Mouse (Mus musculus): ENCODE measurements around the gene Aldh16a1.
"Not testable (repeated sequence)": the region's sequence is repeated elsewhere in the genome, so short reads cannot be mapped to it uniquely, and the experiment has no call there.

The Aldh16a1 gene

DNA sequence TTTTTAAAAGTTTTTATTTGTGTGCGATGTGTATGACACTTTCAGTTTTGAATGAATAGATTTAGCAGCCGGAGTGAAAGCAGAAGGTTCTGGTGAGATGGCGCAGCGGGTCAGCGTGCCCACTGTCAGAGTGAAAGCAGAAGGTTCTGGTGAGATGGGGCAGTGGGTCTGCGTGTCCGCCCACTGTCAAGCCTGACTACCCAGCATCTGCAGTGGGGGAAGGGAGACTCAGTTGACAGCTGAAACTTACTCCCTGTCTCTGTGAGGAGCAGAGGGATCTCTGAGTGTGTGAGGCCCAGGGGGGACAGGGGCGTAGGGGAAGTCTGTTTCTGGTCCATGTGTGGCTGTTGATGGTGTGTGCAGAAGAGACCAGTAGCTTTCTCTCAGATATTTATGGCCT is 36.8 kb downstream of the Aldh16a1 start:
- no peak for DNase-seq (ENCODE audit: low spot score in 2 of 2)

DNA sequence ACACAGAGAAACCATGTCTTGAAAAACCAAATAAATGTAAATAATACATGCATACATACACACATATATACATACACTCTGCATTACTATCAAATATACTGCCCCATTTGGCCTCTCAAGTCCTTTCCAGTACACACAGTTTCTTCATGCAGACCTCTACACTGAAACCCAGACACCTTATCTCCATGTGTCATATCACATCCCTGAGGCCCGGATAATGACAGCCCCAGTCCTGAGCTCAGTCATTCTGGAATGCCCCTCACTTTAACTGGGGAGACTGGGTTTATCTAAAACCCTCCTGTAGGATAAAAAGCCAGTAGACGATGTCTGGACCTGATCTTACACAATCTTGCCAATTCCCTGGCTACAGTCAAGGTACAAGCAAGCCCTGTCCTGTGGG is 40.9 kb downstream of the Aldh16a1 start:
- DNase-seq (ENCODE audit: low spot score in 2 of 2) = no peak

DNA sequence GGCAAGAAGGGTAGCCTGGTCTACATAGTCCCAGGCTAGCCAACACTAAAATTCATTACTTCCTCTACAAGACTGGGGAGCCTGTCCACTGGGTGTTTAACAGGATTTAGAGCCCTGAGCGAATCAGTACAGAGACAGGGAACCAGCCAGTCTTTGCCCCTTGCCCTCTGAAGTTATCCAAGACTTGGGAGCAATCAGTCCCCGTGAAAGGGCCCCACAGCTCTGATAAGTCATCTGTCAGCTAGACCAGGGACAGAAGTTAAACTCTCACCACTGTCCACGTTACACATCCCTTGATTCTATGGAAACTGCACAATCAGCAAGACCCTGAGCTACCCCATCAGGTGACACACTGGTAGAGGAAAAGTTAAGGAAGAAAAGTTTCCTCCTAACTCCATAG is 41.9 kb downstream of the Aldh16a1 start:
- DNase-seq (ENCODE audit: low spot score in 2 of 2) = no peak

DNA sequence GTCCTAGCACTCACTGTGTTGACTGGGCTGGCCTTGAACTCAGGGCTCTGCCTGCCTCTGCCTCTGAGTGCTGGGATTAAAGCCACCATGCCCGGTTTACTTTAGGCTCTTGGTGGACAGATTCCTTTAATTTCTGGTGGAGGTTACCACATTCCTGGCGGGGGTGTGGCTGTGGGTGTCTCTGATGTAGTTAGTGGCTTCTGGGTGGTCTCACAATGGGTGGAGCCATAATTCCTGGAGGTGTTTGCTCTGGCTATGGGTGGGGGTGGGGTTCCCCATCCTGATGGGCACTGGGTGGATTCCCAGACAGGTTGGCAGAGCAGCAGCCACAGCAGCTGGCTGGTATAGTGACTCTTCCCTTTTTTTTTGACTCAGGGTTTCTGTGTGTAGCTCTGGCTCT is 42.4 kb downstream of the Aldh16a1 start:
- DNase-seq (ENCODE audit: low spot score in 2 of 2) = no peak

DNA sequence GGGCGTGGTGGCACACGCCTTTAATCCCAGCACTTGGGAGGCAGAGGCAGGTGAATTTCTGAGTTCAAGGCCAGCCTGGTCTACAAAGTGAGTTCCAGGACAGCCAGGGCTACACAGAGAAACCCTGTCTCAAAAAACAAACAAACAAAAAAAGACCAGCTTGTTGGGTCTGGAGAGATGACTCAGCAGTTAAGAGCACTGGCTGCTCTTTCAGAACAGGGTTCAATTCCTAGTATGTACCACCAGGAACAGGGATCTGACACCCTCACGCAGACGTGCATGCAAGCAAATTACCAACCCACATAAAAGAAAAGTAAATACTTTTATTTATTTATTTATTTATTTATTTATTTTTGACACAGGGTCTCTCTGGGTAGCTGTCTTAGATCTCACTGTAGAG is 44.3 kb downstream of the Aldh16a1 start:
- not testable (repeated sequence) for DNase-seq (ENCODE audit: low spot score in 2 of 2)

DNA sequence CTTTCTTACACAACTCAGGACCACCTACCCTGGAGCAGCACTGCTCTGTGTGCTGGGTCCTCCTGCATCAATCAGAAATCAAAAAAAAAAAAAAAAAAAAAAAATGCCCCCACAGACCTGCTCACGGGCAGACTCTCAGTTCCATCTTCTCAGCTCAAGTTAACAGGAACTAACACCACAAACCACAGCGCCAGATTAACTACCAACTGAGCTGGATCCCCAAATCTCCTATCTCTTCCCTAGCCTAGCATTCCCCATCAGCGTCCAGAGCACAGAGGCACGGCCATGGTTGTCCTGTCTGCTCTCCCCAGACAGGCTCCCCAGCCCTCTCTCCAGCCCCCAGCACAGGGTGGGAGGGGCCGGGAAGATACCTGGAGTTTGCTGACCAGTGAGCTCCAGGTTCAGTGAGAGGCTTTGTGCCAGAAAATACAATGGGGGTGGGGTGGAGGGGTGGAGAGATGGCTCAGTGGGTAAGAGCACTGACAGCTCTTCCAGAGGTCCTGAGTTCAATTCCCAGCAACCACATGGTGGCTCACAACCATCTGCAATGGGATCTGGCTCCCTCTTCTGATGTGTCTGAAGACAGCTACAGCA is 47.2 kb downstream of the Aldh16a1 start:
- DNase-seq (ENCODE audit: low spot score in 2 of 2) = no peak

DNA sequence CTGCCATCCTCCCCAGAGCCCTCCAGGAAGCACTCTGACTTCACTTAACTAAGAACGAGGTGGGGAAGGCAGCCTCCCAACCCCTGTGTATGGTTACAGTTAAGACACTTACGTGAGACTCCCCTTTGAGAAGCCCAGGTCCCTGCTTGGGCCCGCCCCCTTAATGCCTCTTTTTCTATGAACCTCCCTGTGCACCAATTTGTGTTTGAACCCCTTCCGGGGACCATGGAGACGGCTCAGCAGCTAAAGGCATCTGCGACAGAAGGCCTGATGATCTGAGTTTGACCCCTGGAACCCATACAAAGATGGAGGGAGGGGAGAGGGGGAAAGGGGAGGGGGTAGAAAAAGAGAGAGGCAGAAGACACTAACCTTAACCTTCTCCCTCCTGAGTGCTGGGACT is 47.9 kb downstream of the Aldh16a1 start:
- no peak for DNase-seq (ENCODE audit: low spot score in 2 of 2)

DNA sequence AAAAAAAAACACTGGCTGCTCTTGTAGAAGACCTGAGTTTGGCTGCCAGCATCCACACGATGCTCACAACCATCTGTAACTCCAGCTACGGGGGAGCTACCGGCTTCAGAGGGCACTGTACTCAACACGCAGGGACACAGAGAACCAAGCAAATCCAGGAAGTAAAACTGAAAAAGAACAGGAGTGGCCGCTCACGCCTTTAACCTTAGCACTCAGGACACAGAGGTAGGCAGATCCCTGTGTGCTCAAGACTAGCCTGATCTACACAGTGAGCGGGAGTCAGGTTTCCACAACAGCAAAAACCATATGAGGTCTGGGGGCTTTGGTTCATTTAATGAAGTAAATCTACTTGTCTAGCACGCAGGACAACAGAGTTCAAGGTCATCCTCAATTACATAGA is 48.9 kb downstream of the Aldh16a1 start:
- DNase-seq (ENCODE audit: low spot score in 2 of 2) = no peak

DNA sequence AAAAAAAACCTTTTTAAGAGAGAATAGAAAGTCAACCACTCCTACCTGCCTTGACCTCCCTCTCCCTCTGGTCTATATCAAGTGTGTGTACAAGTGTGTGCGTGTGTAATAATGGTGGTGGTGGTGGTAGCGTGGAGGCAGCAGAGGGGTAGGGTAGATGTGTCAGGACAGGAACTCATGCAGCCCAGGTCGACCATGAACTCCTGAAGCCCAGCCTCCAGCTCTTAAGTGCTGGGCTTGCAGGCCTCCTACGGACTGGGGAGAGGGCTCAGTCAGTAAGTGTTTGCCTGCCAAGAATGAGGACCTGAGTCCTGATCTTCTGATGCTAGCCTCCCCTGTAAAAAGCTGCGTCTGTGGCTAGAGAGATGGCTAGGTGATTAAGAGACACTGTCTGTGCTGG is 49.4 kb downstream of the Aldh16a1 start:
- no peak for DNase-seq (ENCODE audit: low spot score in 2 of 2)

DNA sequence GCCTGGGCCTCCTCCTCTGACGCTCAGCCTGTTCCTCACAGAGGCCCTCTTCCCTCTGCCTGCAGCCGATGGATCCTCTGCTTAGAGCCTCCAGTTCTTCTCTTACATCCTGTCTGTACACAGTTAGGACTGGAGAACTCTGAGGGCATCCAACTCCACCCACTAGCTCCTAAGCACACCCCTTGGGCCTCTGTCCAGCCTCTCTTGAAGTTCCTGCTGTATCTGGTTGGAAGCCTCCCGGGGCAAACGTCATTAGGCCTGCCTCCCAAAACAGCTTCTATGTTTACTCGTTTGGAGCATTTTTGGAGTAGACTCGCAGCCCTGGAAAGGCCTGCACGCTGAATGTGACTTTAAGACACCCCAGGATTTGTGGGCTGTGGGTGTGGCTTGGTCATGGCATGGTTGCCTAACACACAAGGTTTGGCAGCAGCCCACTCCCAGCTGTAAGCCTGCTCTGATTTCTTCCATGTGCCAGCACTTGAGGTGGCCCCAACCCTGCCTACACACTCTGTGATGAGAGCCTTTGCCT is 50.7 kb downstream of the Aldh16a1 start, which contains the start of gene Fcgrt:
Fcgrt (minus strand) TSS at position 200 of the 529 bp plus-strand sequence.
- DNase-seq (ENCODE audit: low spot score in 2 of 2) = no peak

DNA sequence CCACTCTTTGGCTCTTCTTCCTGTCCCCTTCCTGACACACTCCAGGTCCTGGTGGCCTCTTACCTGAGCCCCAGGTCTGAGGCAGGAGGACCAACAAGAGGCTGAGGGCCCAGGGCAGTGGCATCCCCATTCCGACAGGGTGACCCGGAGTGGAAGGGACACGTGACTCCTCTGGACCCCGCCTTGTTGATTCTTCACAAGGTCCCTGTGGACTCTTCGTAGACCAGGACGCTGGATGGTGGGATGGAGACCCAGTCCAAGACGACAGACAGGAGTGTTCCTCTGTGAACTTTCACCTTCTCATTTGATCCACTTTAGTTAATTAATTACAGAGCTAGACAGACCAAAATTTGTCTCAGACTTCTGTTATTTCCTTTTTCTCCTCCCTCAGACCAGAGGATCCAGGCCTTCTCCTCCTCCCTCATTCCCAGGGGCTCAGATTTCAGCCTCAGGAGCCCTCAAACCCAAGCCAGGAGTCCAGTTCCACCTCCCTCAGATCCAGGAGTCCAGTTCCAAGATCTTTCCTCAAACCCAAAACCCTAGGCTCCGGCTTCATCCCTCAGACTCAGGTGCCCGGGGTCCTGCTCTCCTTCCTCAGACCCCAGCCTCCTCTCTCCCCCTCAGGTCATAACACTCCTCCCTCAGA is 51.3 kb downstream of the Aldh16a1 start:
- no peak for DNase-seq (ENCODE audit: low spot score in 2 of 2)

DNA sequence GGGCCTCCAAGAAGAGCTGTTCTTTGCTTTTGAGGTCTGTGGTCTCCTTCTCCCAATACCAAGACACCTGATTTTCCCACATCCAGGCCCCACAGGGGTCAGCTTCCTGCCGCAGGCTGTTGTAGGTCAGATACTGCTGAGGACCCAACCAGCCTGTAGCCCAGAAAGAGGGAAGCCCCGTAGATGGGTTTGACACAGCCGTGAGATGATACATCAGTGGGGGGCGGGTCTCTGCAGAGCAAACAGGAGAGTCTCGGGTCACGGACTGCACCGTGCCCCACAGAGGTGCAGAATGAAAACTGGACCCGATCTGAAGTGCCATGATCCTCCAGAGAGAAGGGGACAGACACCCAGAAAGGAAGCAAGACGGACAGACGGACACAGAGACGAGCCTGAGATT is 51.9 kb downstream of the Aldh16a1 start:
- DNase-seq (ENCODE audit: low spot score in 2 of 2) = no peak

DNA sequence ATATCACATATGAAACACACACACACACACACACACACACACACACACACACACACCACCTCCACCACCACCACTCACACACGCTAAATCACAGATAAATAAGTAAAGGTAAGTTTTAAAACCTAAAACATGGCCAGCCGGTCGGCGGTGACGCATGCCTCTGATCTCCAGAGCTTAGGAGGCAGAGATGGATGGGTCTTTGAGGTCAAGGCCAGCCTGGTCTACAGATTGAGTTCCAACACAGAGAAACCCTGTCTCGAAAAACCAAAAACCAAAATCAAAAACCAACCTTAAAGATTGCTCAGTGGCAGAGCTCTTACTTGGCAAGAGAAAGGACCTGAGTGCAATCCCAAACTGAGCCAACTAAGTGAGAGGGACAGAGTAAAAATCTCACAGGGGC is 54.3 kb downstream of the Aldh16a1 start:
- no peak for DNase-seq (ENCODE audit: low spot score in 2 of 2)

DNA sequence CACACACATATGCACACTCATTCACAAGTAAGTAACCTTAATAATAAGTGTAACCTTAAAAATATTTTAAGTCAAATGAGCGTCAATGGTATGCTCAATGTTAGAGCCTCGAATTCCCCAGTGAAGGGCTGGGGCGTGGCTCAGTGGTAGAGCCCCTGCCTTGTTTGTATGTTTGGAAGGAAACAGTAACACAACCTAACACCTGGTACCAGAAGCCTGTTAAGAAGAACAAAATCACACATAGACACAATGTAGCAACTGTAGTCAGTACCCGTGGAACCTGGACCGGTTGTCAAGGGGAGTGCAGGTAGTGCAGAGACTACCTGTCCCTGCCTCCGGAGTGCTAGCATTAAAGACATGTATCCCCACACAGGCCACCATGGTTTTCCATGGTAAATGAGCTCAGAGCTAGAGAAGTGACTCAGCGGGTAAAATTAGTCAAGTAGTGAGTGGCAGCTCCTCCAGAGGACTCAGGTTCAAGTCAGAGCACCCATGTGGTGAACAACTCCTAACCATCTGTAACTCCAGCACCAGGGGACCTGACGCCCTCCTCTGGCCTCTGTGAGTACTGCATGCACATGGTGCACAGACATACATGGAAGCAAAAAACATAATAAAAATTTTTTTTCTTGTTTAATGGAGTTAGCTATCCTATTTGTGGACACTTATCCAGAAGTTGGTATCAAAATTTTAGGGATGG is 55.7 kb downstream of the Aldh16a1 start:
- no peak for DNase-seq (ENCODE audit: low spot score in 2 of 2)

DNA sequence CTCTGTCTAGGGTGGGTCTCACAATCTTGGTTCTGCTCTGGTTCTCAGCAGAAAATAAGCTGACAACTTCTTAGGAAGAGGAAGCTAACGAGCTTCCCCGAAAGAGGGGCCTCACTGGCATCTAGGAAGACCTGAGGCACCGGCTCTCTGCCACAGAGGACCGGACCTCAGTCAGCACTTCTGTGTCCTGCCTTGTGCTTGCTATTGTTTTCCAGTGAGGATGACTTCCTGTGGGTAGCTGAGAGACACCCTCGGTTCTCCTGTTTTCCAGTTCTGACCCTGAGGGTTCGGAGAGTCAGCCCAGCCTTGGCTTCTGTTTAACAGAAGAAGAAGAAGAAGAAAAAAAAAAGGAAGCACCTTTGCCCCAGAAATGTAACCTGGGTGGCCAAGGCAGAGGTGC is 56.9 kb downstream of the Aldh16a1 start:
- no peak for DNase-seq (ENCODE audit: low spot score in 2 of 2)

DNA sequence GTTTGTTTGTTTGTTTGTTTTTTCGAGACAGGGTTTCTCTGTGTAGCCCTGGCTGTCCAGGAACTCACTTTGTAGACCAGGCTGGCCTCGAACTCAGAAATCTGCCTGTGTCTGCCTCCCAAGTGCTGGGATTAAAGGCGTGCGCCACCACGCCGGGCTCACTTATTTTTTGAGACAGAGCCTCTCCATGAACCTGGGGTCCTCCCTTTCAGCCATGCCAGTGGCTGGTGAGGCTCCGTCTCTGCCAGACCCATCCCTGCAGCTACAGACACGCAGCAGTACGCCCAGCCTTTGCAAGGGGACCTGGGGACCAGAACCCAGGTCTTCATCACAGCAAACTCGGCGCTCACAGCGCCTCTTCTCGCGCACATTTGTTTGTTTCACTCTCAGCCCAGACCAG is 58.4 kb downstream of the Aldh16a1 start:
- DNase-seq (ENCODE audit: low spot score in 2 of 2) = not testable (repeated sequence)

DNA sequence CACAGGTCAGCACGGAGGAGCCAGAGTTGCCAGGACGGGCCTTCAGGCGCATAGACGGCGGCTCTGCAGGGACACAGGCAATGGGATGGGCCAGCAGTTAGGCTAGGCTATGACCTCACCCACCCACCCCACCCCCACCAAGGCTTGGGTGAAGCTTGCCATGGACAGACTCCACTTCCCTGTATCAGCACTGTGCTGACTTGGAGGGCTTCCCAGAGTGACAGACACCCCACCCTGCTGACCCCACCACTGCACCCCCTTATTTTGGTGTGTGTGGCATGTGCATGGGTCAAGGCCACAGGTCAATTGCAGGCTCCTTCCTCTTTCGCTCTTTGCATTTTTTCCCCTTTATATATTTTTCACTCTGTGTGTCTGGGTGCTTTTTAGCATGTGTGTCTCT is 59.0 kb downstream of the Aldh16a1 start:
- no peak for DNase-seq (ENCODE audit: low spot score in 2 of 2)

DNA sequence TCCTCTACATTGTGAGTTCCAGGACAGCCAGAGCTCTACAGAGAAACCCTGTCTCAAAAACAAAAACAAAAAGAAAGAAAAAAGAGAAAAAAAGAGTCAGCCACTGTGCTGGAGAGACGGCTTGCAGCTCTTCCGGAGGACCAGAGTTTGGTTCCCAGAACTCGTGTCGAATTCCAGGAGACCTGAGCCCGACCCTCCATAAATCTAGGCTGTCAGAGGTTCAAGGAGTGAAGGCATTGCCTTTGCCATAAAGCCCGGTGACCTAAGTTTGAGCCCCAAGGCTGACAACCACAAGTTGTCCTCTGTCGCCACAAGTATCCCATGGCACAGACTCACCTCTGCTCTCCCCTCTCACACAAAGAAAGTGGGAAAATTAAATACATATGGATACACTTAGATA is 60.3 kb downstream of the Aldh16a1 start:
- DNase-seq (ENCODE audit: low spot score in 2 of 2) = no peak

DNA sequence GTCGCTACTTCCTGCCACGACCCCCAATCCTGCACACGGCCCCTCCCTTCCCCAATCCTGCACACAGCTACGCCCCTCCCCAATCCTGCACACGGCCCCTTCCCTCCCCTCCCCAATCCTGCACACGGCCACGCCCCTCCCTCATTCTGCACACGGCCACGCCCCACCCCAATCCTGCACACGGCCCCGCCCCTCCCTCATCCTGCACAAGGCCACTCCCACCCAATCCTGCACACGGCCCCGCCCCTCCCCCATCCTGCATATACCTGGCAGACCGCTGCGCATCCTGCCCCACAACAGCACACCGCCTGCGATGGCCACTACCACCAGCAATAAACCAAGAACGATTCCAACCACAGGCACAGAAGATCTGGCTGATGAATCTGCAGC is 60.9 kb downstream of the Aldh16a1 start:
- DNase-seq (ENCODE audit: low spot score in 2 of 2) = no peak

DNA sequence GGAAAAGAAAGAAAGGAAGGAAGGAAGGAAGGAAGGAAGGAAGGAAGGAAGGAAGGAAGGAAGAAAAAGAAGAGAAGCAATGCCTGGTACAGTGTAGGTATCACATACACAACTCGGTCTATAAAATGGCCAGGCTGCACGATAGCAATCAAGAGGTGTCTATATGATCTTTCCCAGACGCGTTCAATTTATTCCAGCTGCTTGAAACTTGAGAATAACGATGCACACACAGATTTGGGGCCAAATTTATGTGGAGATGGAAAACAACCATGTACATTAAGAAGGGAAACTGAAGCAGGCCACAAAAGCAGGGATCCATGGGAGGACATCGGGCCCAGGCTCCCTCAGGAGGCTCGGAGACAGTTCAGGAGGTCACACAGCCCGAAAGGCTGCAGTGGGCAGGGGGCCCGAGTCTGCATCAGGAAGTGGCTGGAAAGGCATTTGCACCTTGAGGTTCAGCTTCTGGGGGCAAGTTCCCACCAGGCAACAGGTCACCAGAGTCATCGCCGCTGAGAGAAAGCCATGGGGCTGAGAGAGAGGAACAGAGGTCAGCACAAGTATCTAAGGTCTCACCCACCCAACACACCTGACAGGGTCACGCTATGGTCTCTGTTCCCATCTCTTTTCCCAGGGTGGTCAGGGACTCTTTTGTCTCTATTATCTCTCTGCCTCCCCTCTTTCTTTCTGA is 61.4 kb downstream of the Aldh16a1 start:
- no peak for DNase-seq (ENCODE audit: low spot score in 2 of 2)

DNA sequence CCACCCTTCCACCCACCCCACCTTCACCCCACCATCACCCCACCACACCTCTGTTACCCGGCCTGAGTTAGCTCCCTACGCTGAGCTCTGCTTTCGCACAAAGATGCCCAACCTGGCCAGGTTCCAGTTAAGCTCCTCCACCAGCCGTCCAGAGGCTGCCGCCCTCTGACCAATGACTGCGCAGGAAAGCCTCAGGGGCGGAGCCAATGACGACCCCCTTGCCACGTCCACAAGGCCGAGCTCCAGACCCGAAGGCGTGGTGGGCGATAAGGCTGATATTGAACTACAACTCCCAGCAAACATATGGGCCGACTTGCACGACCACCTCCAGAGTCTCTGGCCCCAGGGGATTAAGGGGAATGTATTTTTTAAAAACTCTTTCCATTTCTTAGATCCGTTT is 62.3 kb downstream of the Aldh16a1 start, which contains the start of gene Rcn3:
Rcn3 (minus strand) TSS at position 174 of the 400 bp plus-strand sequence.
- DNase-seq (ENCODE audit: low spot score in 2 of 2) = no peak

Data from frontal cortex, postnatal 25 days (tissue).